Mouse (Mus musculus) mouse embryonic stem cell (cell line): ENCODE measurements around the gene Racgap1.

ENCODE experiments used
- in situ Hi-C, 2 experiments: fragments of 300-500 bp; cut with MboI; formaldehyde crosslinking; loops; 1 replicate in 1 of 2; 3 replicates in 1 of 2; pipeline ENCODE4 v1.14.3; 2019 to 2020; ENCODE audit warnings: low sequenced_read_pairs in 2 of 2, low pct_unique_long_range_greater_than_20kb in 1 of 2, mixed read lengths in 1 of 2; ENCODE audit not compliant: unreplicated experiment in 1 of 2

The Racgap1 gene

DNA sequence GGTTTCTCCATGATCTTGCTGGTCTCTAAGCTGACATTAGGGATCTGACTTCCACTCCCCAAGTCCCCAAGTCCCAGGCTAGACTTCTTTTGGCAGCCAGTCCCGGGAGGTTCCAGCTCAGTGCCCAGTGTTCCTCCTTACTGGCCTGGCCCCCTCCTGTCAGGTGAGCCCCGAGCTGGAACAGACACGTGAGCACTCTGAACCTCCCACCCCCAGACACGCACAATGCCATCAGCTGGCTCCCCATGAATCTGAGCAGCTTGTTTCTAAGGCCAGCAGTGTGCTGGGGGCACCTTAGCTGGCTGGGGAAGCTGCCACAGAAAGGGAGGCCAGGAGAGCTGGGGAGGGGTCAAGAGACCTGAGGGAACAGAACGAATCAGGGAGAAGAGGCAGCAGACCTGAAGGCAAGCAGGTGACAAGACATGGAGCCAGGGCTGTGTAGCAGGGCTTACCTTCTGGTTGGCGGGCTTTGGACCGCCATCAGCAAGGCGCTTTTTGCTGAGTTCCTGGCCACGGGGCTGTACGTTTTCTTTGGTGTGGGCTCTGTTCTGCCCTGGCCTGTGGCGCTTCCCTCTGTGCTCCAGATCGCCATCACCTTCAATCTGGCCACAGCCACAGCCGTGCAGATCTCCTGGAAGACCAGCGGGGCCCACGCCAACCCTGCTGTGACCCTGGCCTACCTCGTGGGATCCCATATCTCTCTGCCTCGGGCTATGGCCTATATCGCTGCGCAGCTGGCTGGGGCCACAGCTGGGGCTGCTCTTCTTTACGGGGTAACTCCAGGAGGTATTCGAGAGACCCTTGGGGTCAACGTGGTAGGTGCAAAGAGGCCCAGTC is 50.3 kb downstream of the Racgap1 start, which contains the start of gene Aqp6:
Aqp6 (plus strand) TSS at position 415 of the 837 bp plus-strand sequence.
- in situ Hi-C loops, result no loop called here

DNA sequence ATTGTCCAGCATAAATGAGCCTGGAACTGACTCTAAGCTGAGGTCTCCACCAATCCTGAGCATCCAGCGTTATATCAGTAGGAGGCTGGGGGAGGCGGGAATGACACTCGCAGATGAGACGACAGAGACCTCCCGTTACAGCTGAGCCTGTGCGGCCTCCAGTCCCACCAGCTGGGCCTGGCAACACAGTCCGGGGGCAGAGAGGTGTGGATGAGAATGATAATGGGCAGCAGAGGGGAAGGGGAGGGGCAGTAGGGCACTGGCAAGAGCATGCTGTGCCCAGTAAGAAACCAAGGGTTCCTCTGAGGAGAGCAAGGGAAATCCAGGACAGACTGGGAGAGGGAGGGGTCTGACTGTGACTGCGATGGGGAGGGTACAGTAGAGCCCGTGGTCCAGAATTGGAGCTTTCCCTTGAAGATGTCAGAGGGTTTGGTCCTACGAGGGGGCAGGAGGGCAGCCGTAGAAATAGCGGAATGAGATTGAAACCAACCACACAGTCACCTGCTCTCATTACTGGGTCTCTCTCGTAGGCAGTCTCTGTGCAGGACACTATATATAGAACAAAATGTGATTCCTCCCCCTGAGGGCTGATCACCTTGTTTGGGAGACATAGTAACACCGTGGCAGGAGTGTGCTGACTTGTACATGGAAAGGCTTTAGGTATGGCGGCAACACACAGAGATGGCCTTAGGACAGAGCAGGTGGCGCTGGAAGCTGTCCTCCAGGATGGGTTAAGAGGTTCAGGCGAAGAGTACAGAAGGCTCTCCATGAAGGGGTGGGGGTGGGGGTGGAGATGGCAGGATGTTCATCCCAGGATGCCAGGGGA is 52.0 kb downstream of the Racgap1 start:
- in situ Hi-C loops, result loop anchor here in 1 of 2 experiments (5.0 to 10.0 kb wide), 2 partner anchors 97 to 315 kb away; no protein-coding TSS in a partner anchor

DNA sequence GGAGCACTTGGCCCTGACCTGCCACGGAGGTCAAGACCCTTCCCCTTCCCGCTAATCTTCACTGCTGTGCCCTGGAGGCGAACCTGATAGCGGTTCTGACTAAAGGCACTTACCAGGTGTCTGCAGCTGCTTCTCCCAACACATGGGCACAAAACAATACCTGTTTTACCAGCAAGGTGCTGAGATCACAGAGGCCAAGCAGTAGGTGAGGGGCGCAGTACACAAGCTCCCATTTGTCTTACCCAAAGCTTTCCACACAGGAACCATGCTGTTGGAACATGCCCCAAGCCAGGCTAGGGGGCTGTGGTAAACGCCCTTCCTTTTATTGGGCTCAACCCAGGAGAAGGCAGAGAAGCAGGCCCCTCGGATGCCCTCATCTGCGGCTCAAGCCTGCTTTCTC is 53.9 kb downstream of the Racgap1 start:
- in situ Hi-C loops, result loop anchor here in 1 of 2 experiments (5.0 to 10.0 kb wide), 2 partner anchors 95 to 317 kb away; no protein-coding TSS in a partner anchor

DNA sequence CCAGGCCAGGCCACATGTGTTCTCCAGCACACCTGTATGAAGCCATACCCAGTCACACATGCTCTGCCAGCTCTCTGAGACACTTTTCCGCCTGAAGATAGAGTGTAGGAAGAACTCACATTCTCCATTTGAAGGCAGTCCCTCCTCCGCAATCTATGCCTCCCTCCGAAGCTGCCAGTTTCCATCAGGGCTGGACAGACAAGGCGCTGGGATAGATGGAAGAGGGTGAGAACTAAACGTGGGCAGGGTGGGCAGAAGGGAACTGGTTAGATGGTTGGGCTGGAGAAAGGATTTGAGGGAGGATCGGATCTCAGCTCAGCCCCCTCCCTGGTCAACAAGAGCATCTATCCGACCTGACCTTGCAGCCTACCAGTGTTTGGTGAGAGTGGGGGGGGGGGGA is 54.6 kb downstream of the Racgap1 start:
- in situ Hi-C loops, result loop anchor here in 1 of 2 experiments (5.0 to 10.0 kb wide), 2 partner anchors 95 to 318 kb away; no protein-coding TSS in a partner anchor

DNA sequence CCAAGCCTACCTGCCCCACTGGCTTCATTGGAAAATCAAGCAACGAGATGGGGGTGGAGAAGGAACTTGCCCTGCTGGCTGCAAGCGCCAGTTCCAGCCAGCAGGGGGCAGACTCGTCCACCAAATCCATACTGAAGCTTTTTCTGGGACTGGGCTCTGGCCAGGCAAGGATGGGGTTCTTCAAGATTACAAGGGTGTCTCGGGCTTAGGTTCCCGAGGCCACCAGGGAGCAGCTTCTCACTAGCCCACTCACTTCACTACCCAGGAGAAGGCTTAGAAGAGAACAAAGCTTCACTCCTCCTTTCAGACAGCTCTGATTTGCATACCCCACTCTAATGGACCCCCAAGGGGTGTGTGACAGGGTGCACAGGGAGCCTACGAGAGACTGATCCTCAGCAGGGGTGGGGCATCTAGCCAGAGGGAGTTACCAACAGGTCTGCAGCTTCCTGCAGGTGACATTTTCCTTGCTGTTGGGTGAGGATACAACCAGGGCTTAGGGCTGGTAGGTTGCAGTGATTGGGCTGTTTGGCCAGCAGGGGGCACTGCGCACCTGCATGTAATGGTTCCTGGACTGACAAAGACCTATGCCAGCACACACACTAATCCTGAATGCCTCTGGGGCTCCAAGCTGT is 55.3 kb downstream of the Racgap1 start:
- in situ Hi-C loops, result loop anchor here in 1 of 2 experiments (5.0 to 10.0 kb wide), 2 partner anchors 94 to 319 kb away; no protein-coding TSS in a partner anchor

DNA sequence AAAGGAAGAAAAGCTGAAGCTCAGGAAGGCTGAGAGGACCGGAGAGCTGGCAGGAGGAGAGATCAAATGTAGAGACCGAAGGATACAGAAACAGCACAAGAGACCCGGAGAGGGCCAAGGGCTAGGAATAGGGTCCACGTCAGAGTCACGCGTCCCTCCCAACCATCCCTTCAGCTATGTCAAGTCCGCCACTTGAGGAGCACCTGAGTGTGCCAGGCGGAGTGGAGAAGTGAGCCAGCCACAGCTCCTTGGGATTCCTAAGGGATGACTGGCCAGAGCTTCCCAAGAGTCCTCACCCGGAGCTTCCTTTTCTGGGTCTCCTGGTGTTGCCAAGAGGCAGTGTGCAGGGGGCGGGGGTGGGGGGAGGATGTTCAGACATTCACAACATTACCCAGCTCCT is 56.5 kb downstream of the Racgap1 start:
- in situ Hi-C loops, result loop anchor here (5.0 to 10.0 kb wide), 3 partner anchors 72 to 320 kb away; no protein-coding TSS in a partner anchor

DNA sequence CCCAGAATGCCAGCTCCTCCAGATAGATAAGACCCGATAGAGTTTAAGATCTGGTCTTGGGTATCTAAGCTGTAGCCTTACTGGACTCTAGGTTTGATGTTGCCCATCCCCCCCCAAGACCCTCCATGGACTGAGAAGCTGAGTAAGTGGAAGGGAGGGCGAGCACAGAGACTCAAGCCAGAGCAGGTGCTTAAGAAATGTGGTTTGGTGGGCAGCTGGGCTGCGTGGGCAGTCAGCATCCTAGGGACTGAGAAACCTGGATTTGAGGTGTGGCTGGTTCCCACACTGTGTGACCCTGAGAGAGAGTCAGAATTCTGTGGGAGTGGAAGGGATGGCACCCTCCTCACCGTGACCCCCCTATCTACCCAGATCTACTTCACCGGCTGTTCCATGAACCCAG is 58.6 kb downstream of the Racgap1 start:
- in situ Hi-C loops, result loop anchor here (5.0 to 10.0 kb wide), 2 partner anchors 74 to 322 kb away; no protein-coding TSS in a partner anchor

DNA sequence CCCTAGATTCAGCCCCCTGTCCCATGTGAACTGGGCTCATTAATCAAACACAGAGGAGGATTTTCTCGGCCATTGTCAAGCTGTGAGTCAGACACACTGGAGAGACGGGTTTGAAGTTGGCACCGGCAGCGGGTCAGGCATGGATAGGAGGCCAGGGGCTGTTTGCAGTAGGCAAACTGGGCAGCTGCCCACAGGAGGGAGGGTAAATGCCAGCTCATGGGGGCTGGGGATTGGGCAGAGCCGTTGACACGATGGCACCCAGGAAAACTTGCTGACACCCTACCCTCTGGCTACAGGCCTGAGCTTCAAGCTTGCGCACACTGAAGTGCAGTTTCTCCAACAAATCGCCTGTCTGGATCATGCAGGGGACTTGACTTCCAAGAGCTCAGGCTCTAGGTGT is 59.3 kb downstream of the Racgap1 start:
- in situ Hi-C loops, result loop anchor here (5.0 to 10.0 kb wide), 2 partner anchors 75 to 323 kb away; no protein-coding TSS in a partner anchor

DNA sequence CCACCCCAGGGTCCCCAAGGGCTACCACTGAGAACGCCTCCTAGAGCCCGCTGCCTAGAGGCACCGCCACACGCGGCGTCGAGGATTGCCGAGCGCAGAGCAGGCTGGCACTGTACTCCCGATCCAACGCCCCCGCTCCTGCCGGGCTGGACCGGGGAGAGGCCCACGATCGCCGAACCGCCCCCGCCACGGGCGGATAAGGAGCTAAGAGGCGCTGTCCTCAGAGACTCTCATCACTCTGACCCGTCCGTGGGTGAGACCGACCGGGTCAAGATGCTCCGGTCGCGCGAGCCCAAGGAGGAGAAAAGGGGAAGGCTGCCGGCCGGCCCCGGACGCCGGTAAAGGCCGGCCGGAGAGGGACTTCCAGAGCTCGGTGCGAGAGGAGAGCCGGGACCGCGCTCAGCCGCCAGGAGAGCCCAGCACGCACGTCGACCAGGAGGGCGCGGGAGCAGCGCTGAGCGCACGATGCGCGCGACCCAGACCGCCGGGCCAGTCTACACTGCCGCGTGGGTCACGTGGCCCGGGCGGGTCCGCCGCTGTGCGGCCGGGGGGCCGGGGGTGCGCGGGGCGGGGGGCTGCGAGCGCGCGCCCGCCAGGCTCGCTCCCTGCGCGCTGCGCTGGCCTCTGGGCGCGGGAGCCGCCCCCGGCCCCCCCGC is 60.9 kb downstream of the Racgap1 start, which contains the start of gene Aqp5:
Aqp5 (plus strand) TSS at position 354 of the 656 bp plus-strand sequence.
- in situ Hi-C loops, result loop anchor here (5.0 to 10.0 kb wide), 2 partner anchors 77 to 324 kb away; no protein-coding TSS in a partner anchor

DNA sequence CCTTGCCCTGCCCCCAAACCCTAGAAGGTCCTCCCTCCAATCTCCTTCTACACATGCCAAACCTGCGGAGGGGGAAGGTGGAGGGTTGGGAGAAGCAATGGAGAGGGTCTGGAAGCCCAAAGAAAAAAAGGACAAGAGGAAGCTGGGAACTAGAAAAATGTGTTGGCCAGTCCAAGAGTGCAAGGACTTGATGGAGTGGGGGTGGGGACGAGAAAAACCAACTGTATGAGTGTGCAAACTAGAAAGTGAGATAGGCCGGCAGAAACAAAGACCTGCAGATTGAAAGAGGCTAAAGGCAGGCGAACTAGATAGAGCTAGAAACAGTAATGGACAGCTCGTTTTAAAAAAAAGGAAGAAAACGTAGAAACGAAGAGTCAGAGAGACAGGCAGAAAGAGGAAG is 61.8 kb downstream of the Racgap1 start:
- in situ Hi-C loops, result loop anchor here (5.0 to 10.0 kb wide), 2 partner anchors 78 to 325 kb away; no protein-coding TSS in a partner anchor

DNA sequence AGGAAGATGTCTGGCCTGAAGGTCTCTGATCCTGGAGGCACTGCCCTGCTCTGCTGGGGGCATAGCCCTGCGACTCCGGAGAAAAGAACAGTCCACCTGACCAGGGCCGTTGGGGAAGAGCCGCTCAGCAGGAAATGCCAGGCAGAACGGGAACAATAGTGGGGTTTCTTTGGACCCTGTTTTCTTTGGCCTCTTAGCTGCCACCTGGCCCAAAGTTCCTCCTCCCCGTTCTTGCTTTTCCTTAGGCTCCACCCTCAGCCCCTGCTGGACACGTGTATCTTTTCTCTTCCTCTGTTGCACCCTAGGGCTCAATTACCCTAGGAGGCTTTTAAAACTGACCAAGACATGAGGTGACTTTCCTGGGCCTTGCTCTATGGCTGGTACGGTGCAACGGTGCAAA is 62.2 kb downstream of the Racgap1 start:
- in situ Hi-C loops, result no loop called here

DNA sequence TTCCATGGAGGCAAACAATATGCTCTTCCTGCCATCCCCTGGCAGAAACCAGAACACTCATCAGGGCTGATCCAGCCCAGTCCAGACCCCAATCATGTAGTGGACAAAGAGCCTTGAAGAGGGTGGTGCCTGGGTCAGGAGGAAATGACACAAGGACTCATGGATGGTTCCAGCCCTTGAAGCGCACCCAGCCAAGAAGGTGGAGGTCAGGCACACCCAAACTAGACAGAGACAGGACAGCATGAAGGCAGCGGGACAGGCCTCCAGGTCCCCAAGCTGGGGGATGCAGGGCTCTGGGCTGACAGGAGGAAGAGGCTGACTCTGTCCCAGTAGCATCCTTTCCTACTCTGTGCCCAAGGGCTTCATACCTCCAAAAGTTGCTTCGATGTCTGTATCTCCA is 64.9 kb downstream of the Racgap1 start:
- in situ Hi-C loops, result no loop called here

DNA sequence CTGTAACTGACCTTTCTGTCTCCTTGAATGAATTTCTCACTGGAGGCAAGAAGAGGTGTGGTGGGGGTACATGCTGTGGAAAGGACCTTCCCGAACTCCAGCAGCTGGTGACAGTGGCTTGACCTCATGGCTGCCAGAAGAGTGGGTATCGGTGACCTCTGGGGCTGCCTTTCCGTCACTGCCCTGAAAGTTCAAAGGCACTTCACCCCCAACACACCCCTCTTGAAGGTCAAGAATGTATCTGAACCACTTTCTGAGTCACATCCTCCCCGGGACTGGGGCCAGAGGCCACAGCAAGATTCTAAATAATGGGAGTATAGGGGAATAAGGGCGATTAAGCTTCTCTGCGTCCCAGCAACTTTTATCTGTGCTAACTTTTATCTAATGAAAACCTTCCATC is 65.7 kb downstream of the Racgap1 start:
- in situ Hi-C loops, result no loop called here

DNA sequence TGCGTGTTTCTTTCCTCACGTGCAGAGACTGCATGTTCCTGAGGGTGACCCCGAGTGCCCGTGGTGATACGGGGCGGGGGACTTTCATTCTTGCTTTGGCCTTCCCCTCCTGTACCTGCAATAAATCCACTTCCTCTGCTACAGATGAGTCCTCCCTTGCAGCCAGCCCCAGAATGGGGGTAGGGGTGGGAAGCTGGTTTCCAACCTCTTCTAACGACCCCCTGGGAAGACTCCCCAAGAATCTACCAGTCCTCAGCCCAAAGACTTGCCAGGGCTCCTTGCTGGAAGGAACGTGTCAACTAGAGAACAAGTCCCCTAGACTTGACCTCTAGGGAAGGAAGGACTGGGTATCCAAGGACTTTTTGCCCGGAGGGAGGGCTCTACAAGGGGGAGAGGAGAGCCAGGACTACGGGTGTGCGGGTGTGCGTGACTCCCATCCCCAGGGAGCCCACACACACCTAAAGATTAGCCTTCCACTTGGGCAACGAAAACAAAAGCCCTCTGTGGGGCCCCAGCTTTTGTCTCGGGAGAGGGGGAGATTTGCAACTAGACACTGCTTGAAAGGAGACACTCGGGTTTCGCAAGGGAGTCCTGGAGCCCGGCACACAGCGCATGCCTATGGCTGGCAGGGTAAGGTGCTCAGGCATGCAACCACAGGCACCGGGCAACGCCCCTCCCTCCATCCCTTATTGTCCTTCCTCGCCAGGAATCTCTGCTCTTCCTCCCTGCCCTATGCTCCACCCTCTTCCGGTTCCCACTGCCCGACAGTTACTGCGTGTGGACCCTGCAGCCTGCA is 66.9 kb downstream of the Racgap1 start:
- in situ Hi-C loops, result no loop called here

DNA sequence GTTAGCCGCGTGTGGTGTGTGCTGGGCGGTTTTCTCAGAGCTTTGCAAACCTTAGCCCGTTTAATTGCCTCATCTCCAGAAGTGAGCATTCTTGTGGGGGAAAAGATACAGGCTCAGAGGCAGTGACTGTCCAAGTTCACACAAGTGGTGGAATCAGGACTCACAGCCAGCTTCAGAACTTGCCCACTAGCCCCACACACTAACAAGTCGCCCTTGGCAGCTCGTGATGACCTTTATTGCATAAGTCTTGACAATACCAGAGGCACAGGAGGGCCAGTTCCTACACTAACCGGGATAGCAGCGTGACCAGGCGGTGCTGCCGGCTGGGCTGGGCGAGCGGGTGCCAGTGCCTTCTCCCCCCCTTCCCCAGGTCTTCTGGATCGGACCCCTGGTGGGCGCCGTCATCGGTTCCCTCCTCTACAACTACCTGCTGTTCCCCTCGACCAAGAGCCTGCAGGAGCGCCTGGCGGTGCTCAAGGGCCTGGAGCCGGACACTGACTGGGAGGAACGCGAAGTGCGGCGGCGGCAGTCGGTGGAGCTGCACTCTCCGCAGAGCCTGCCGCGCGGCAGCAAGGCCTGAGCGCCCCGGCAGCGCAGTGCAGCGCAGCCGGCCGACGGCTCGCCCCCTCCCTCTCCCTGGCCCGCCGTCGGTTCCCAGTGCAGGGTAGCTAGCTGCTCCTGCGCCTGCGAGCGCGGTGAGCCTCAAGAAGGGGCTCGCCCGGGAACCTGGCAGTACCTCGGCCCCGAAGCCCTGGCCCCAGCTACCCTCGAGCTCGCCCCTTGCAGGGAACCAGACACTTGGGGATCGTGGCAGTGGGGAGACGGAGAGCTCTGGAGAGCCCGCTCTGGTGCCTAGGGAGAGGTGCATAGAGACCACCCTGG is 67.8 kb downstream of the Racgap1 start:
- in situ Hi-C loops, result no loop called here

DNA sequence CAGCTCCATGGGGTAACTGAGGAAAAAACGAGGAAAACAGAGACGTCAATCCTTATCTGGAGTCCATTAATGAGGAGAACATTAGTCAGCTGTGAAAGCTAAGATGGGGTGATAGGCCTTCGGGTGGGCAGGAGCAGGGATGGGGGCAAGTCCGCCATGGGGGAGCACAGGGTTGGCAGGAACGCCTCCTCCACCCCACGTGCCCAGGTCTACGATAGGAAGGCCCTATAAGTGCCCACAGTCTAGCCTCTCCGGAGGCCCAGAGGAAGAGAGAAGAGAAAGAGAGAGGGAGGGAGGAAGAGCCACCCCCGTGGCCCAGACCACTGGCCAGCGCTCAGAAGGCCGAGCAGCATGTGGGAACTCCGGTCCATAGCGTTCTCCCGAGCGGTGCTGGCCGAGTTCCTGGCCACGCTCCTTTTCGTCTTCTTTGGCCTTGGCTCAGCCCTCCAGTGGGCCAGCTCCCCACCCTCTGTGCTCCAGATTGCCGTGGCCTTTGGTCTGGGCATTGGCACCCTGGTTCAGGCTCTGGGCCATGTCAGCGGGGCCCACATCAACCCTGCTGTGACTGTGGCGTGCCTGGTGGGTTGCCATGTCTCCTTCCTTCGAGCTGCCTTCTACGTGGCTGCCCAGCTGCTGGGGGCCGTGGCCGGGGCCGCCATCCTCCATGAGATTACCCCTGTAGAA is 72.5 kb downstream of the Racgap1 start, which contains the start of gene Aqp2:
Aqp2 (plus strand) TSS at position 254 of the 684 bp plus-strand sequence.
- in situ Hi-C loops, result no loop called here
